ENCODE assay signal across 25 mouse cellular contexts in genomic region chr10:23531964-23532758, GRCm38 (mm10).
DNase-seq lines count a peak whose midpoint lies in the region; ATAC-seq and TF ChIP-seq lines count a peak whose summit lies in the region.
"Had no signal": no experiment of that assay in that cellular context is flagged by ENCODE, and none has a peak within 500 bp of the region (broad histone marks: within the 10 kb centered on the region; RNA-seq: fewer than 3 reads in every experiment).

No protein-coding gene starts in this region.

- no peaks in the 10 kb centered on the region for H3K36me3 ChIP-seq in kidney, embryonic 15.5 days
- H3K36me3 ChIP-seq in limb, embryonic 11.5 days (ENCODE audit: control insufficient read depth, insufficient read depth, low read length): no peaks in the 10 kb centered on the region
- H3K36me3 ChIP-seq in limb, embryonic 10.5 days: no peaks in the 10 kb centered on the region
- no peaks in the 10 kb centered on the region for H3K36me3 ChIP-seq in limb, embryonic 14.5 days (ENCODE audit: control insufficient read depth, insufficient read depth, low read length)
- no peaks in the 10 kb centered on the region for H3K36me3 ChIP-seq in hindbrain, embryonic 14.5 days (replicated peaks; ENCODE audit: control insufficient read depth, insufficient read depth)
- H3K36me3 ChIP-seq: forebrain, embryonic 10.5 days; G1E; hindbrain, embryonic 10.5 days; hindbrain, embryonic 13.5 days had no signal

- no peaks in the 10 kb centered on the region for H3K9me3 ChIP-seq in kidney, embryonic 15.5 days (replicated peaks)
- no peaks in the 10 kb centered on the region for H3K9me3 ChIP-seq in limb, embryonic 11.5 days (ENCODE audit: control insufficient read depth, low read length)
- H3K9me3 ChIP-seq in limb, embryonic 10.5 days (replicated peaks): no peaks in the 10 kb centered on the region
- no peaks in the 10 kb centered on the region for H3K9me3 ChIP-seq in limb, embryonic 14.5 days (ENCODE audit: control insufficient read depth, low read length)
- H3K9me3 ChIP-seq in hindbrain, embryonic 14.5 days (ENCODE audit: control insufficient read depth, low read length): no peaks in the 10 kb centered on the region
- H3K9me3 ChIP-seq: forebrain, embryonic 10.5 days; forebrain, embryonic 13.5 days; G1E; hindbrain, embryonic 10.5 days; hindbrain, embryonic 13.5 days had no signal

- H3K4me3 ChIP-seq in kidney, embryonic 15.5 days (replicated peaks): no peak overlapping the region
- H3K4me3 ChIP-seq in limb, embryonic 11.5 days (ENCODE audit: low read depth, low read length): no peak overlapping the region
- no peak overlapping the region for H3K4me3 ChIP-seq in limb, embryonic 10.5 days
- H3K4me3 ChIP-seq in limb, embryonic 14.5 days (replicated peaks; ENCODE audit: low read length): 0 out of 2 replicates have a peak overlapping the region, but pooled peaks have one; percentile 5
- no peak overlapping the region for H3K4me3 ChIP-seq in hindbrain, embryonic 14.5 days (replicated peaks; ENCODE audit: low read length)
- H3K4me3 ChIP-seq: forebrain, embryonic 10.5 days; forebrain, embryonic 13.5 days; gastrocnemius, adult 2 months; hindbrain, embryonic 10.5 days; hindbrain, embryonic 13.5 days had no signal

- 22% methylated on average over 17 of the region's 17 CpGs for WGBS in kidney, embryonic 15.5 days
- WGBS in limb, embryonic 11.5 days: 62% methylated on average over 17 of the region's 17 CpGs
- WGBS in limb, embryonic 10.5 days: 90% methylated on average over 17 of the region's 17 CpGs
- WGBS in limb, embryonic 14.5 days: 35% methylated on average over 17 of the region's 17 CpGs
- 92% methylated on average over 17 of the region's 17 CpGs for WGBS in hindbrain, embryonic 14.5 days

- H3K27ac ChIP-seq in kidney, embryonic 15.5 days: no peak overlapping the region
- H3K27ac ChIP-seq in limb, embryonic 11.5 days (replicated peaks; ENCODE audit: low read depth, low read length): no peak overlapping the region
- no peak overlapping the region for H3K27ac ChIP-seq in limb, embryonic 10.5 days
- H3K27ac ChIP-seq in limb, embryonic 14.5 days (replicated peaks; ENCODE audit: low read depth, low read length): 0 out of 2 replicates have a peak overlapping the region, but pooled peaks have one; percentile 38
- H3K27ac ChIP-seq in hindbrain, embryonic 14.5 days: no peak overlapping the region
- H3K27ac ChIP-seq: forebrain, embryonic 10.5 days; forebrain, embryonic 13.5 days; gastrocnemius, adult 2 months; hindbrain, embryonic 10.5 days; hindbrain, embryonic 13.5 days had no signal

- no peak overlapping the region for H3K9ac ChIP-seq in kidney, embryonic 15.5 days
- no peak overlapping the region for H3K9ac ChIP-seq in limb, embryonic 11.5 days (ENCODE audit: low read length)
- H3K9ac ChIP-seq in limb, embryonic 14.5 days (ENCODE audit: low read depth, low read length, severe bottlenecking): no peak overlapping the region
- no peak overlapping the region for H3K9ac ChIP-seq in hindbrain, embryonic 14.5 days
- H3K9ac ChIP-seq: forebrain, embryonic 13.5 days; hindbrain, embryonic 13.5 days had no signal

- peak overlapping the region; percentile 37 for H3K4me2 ChIP-seq in kidney, embryonic 15.5 days
- H3K4me2 ChIP-seq in limb, embryonic 11.5 days (ENCODE audit: low read depth, severe bottlenecking): no peak overlapping the region
- peak overlapping the region; percentile 39 for H3K4me2 ChIP-seq in limb, embryonic 14.5 days (replicated peaks; ENCODE audit: low read depth, low read length, severe bottlenecking)
- H3K4me2 ChIP-seq in hindbrain, embryonic 14.5 days (replicated peaks): no peak overlapping the region
- H3K4me2 ChIP-seq: forebrain, embryonic 13.5 days; heart, embryonic 11.5 days; hindbrain, embryonic 13.5 days had no signal

- H3K4me1 ChIP-seq in kidney, embryonic 15.5 days: peaks cover 3% of the 10 kb centered on the region
- no peaks in the 10 kb centered on the region for H3K4me1 ChIP-seq in limb, embryonic 11.5 days (ENCODE audit: control insufficient read depth, insufficient read depth, low read length)
- no peaks in the 10 kb centered on the region; the same call in 1 of the 2 replicates for H3K4me1 ChIP-seq in limb, embryonic 10.5 days
- peaks cover 18% of the 10 kb centered on the region for H3K4me1 ChIP-seq in limb, embryonic 14.5 days (ENCODE audit: control insufficient read depth, insufficient read depth, low read length)
- H3K4me1 ChIP-seq in hindbrain, embryonic 14.5 days (replicated peaks; ENCODE audit: control insufficient read depth, insufficient read depth, low read length): no peaks in the 10 kb centered on the region
- H3K4me1 ChIP-seq: forebrain, embryonic 10.5 days; forebrain, embryonic 13.5 days; hindbrain, embryonic 10.5 days; hindbrain, embryonic 13.5 days had no signal

- TF ChIP-seq POLR2A in limb, embryonic 14.5 days (IDR thresholded peaks at IDR 0.05; ENCODE audit: borderline replicate concordance, extremely low read depth, insufficient read depth, insufficient read length): no peak

- DNase-seq in kidney, postnatal 25 days: no peak
- DNase-seq in limb, embryonic 11.5 days (ENCODE audit: low spot score): peak; percentile 46
- no peak for DNase-seq in limb, embryonic 10.5 days (ENCODE audit: low spot score)
- peak; percentile 62 for DNase-seq in limb, embryonic 14.5 days (ENCODE audit: low spot score)
- no peak for DNase-seq in right cerebral cortex, postnatal 36 days (ENCODE audit: low spot score in 2 of 2)
- DNase-seq in hindbrain, embryonic 14.5 days (ENCODE audit: low spot score): no peak
- DNase-seq: adrenal gland, postnatal 10 days; adrenal gland, postnatal 36 days; B cell, adult 2 months; cerebellum, adult 18-20 months; cerebellum, adult 9-10 months; cerebellum, postnatal 14 days; gastrocnemius, adult 2 months; heart, adult 11 months; heart, postnatal 36 days had no signal

- no peaks in the 10 kb centered on the region for H3K27me3 ChIP-seq in kidney, embryonic 15.5 days
- no peaks in the 10 kb centered on the region for H3K27me3 ChIP-seq in limb, embryonic 11.5 days (ENCODE audit: control insufficient read depth, insufficient read depth, low read length)
- no peaks in the 10 kb centered on the region for H3K27me3 ChIP-seq in limb, embryonic 10.5 days (ENCODE audit: low read depth, poor library complexity, severe bottlenecking)
- 0 out of 2 replicates have a peak, but pooled peaks cover 6% of the 10 kb centered on the region for H3K27me3 ChIP-seq in limb, embryonic 14.5 days (ENCODE audit: control insufficient read depth, insufficient read depth, low read length)
- H3K27me3 ChIP-seq in hindbrain, embryonic 14.5 days (ENCODE audit: control insufficient read depth, insufficient read depth, low read length): no peaks in the 10 kb centered on the region
- H3K27me3 ChIP-seq: CH12.LX; forebrain, embryonic 13.5 days; hindbrain, embryonic 13.5 days; Patski had no signal

- no peak for ATAC-seq in kidney, embryonic 15.5 days (replicated peaks; ENCODE audit: low FRiP score)
- no peak for ATAC-seq in limb, embryonic 11.5 days (ENCODE audit: insufficient number of reproducible peaks, low FRiP score, low TSS enrichment, low read depth)
- peak; percentile 85 for ATAC-seq in limb, embryonic 14.5 days (ENCODE audit: low FRiP score, low read depth)
- ATAC-seq in hindbrain, embryonic 14.5 days (ENCODE audit: low FRiP score): no peak
- ATAC-seq: forebrain, embryonic 13.5 days; forebrain, embryonic 16.5 days; Patski had no signal

Comparison
In these comparisons a context has a peak if more than half of its experiments do, and no peak if none do; other contexts are left out.
1. H3K4me2 ChIP-seq: peak in kidney, embryonic 15.5 days (single experiment) and limb, embryonic 14.5 days (single experiment); none in limb, embryonic 11.5 days (single experiment) and hindbrain, embryonic 14.5 days (single experiment).
2. DNase-seq: peak in limb, embryonic 11.5 days (single experiment) and limb, embryonic 14.5 days (single experiment); none in kidney, postnatal 25 days (0 of 2), limb, embryonic 10.5 days (single experiment), right cerebral cortex, postnatal 36 days (0 of 2) and hindbrain, embryonic 14.5 days (single experiment).